Mouse (Mus musculus) ES-E14 (cell line): ENCODE data around the gene Scin.

Experiments
- HCFC1 ChIP-seq: IDR thresholded peaks from 2 replicates; pipeline ENCODE4 v1.6.1; 2012; ENCODE audit warnings: low read length, inconsistent platforms, borderline replicate concordance; ENCODE audit not compliant: insufficient read depth
- MAFK ChIP-seq: IDR thresholded peaks from 2 replicates; pipeline ENCODE4 v1.6.1; 2014; ENCODE audit warnings: mild to moderate bottlenecking, low read depth, low read length, inconsistent platforms; ENCODE audit not compliant: insufficient read depth
- ZC3H11A ChIP-seq: IDR thresholded peaks from 2 replicates; pipeline ENCODE4 v1.6.1; 2012; ENCODE audit warnings: low read depth, mild to moderate bottlenecking, inconsistent platforms, low read length, borderline replicate concordance

GRCm38 (mm10) chr12:40140706-40141105 lies 6.7 kb upstream of the Scin start:
- no peak for TF ChIP-seq HCFC1
- no peak for TF ChIP-seq ZC3H11A
- TF ChIP-seq MAFK: no peak
